Comparison of ENCODE assay signal across 16 mouse cellular contexts in the genomic region with DNA sequence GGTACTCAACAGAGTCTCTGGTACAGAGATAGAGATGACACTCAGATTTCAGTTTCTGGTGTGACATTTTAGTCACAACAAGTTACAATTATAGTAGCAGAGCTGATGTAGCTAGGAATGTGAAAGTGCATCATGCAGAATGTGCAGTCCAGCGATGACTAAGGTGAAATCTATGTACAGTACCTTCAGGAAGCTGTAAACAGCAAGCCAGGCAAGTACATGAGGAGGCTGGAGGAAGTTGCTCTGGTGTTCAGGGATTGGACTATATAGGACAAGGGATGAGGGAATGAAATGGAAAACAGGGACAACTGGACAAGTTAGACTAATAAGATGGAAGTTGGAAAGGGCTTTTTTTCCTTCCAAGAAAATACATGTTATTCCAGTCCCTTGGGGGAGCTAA. TPM values are rescaled to one million over a fixed set of nuclear protein-coding genes. Genes with fewer than 3 reads are reported as not detected.
"Had no signal": no experiment of that assay in that cellular context is flagged by ENCODE, and none has a peak within 500 bp of the region (broad histone marks: within the 10 kb centered on the region; RNA-seq: fewer than 3 reads in every experiment).

No protein-coding gene starts in this region.

- H3K4me3 ChIP-seq: layer of hippocampus, adult 2 months; limb, embryonic 13.5 days; midbrain, embryonic 10.5 days; midbrain, embryonic 15.5 days; neural tube, embryonic 12.5 days had no signal

- H3K9ac ChIP-seq: limb, embryonic 13.5 days; liver, embryonic 14.5 days; midbrain, embryonic 15.5 days; neural tube, embryonic 12.5 days had no signal

- H3K4me2 ChIP-seq: limb, embryonic 13.5 days; midbrain, embryonic 15.5 days; neural tube, embryonic 12.5 days had no signal

- ATAC-seq: midbrain, embryonic 15.5 days had no signal

- H3K4me1 ChIP-seq: limb, embryonic 13.5 days; midbrain, embryonic 10.5 days; midbrain, embryonic 15.5 days; neural tube, embryonic 12.5 days had no signal

- DNase-seq: kidney, postnatal 10 days; kidney, postnatal 4 days; left cerebral cortex, postnatal 4 days; lung, adult 18-20 months; lung, postnatal 4 days; retina, postnatal 1 day; thymus, adult 18-20 months; thymus, postnatal 14 days had no signal

- H3K27ac ChIP-seq: layer of hippocampus, adult 2 months; limb, embryonic 13.5 days; liver, embryonic 14.5 days; midbrain, embryonic 10.5 days; midbrain, embryonic 15.5 days; neural tube, embryonic 12.5 days; stomach, postnatal 0 days had no signal

- H3K9me3 ChIP-seq: limb, embryonic 13.5 days; midbrain, embryonic 10.5 days; midbrain, embryonic 15.5 days; neural tube, embryonic 12.5 days had no signal

- H3K27me3 ChIP-seq: limb, embryonic 13.5 days; midbrain, embryonic 15.5 days; neural tube, embryonic 12.5 days had no signal

RNA-seq across cellular contexts. Expression of gene Chac1, which starts 37.2 kb away (rescaled TPM):
- total RNA-seq: monocyte, adult 5-6 weeks had no signal
